Mouse (Mus musculus): Measurements from ENCODE around the gene Ube2d3.
"Not testable (repeated sequence)": the region's sequence is repeated elsewhere in the genome, so short reads cannot be mapped to it uniquely, and the experiment has no call there.

The Ube2d3 gene

DNA sequence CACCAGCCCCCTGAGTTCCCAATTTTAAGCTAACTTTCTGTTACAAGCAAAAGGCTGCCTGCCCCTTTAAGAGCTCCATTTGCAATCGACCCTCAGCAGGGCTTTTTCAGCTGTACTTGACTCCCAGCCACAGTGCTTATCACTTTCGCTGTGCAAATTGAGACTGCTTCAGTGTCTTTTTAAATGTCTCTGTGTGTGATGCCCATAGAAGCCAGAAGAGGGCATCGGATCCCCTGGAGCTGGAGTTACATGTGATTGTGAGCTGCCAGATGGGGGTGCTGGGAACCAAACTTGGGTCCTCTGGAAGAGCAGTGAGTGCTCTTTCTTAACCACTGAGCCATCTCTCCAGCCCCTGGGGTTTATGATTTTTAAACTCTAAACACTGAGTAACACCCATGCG lies 60.0 kb downstream of the Ube2d3 start:
- DNase-seq = not testable (repeated sequence)

GRCm38 (mm10) chr3:135498891-135499290 lies 60.9 kb downstream of the Ube2d3 start:
- no peak for DNase-seq

DNA sequence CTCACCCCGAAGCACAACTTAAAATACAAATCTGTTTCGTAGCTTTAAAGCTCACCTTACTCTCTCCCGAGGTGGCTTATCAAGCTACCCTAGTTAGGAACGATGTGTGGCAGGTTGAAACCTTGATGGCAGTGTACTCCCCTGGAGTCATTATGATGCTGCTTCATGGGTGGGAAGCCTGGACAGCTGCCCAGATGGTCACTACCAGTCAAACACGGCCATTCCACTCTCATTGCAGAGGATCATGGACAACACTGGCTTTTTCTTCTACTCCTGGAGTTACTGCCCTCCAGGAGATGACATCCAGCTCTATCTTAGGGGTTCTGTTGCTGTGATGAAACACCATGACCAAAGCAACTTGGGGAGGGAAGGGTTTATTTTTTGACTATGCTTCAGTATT lies 65.2 kb downstream of the Ube2d3 start:
- no peak for DNase-seq

- no peak for DNase-seq
Measured at GRCm38 (mm10) chr3:135505369-135505909, 67.5 kb downstream of the Ube2d3 start.

DNA sequence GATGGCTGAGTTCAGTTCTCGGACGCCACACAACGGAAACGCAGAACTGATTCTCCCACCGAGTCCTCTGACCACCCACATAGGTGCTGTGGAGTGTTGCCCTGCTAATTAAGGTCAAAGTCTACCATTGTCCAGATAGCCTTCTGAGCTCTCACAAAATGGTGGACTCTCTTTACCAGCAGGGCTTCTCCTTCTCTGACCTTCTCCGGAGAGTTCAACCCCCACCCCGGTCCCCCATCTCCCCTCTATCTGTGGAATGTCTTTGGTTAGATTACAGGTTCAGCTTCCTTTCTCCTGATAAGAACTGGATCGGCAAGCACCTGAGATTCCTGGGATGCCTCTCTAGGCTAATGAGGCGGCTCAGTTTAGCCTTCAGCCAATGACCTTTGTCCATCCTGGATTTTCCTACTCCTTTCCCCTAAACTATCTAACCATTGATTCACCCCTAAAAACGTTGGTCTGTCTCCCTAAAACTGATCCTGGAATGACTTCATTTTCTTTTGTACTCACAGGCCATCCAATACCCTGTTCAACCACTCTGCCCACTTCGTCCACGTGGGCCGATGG lies 68.0 kb downstream of the Ube2d3 start:
- no peak for DNase-seq

- DNase-seq = no peak
Measured at GRCm38 (mm10) chr3:135507506-135507905, 69.6 kb downstream of the Ube2d3 start.

DNA sequence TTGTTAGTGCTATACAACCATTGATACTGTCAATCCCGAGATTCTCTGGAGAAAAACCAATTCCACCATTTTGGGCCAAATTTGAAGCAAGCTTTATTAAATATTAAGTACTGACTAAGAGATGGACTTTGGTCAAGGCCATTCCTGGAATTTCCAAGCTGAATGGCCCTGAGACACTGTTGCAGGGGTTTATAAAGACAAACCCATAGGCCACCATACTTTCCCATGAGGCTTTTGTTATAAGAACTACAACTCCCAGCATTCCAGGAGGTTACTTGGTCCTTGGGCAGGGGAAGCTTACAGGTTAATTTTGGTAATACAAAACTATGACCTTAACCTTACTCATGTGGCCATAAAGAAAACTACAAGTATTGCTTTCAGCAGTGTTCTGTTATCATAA lies 70.2 kb downstream of the Ube2d3 start:
- DNase-seq = no peak

DNA sequence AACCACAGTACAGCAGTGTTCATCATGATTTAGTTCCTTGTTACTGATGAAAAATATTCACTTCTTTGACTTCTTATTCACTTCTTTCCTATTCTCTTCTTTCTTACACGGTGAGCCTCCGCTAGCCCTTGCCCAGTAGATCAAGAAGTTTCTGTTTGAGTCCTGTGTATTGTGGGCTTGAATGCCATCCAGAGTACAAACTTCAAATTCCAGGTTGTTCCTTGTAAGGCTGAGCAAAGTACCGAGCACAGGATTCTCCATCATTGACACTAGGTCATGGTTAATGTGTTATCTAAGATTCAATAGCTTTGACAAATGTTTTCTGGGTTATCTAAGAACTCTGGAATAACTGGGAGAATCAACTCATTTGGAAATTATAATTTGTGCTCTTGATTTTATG lies 72.4 kb downstream of the Ube2d3 start:
- no peak for DNase-seq

DNA sequence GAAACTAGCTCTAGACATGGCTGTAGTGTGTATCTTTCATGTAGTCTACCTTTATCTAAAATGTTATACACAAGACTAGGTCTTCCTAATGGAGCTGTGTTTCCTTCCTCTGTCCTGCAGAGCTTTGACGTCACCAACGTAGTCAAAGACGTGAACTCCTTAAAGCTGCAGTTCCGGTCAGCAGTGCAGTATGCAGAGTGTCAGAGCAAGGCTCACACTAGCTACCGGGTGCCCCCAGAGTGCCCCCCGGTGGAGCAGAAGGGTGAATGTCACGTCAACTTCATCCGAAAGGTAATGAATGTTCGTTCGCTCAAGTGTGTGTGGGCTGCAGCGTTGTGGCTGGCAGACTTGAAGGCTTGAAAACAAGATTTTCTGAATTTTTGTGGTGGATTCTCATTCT lies 73.7 kb downstream of the Ube2d3 start:
- DNase-seq = no peak

- DNase-seq = peak; percentile 14
Measured at GRCm38 (mm10) chr3:135513270-135513669, 75.3 kb downstream of the Ube2d3 start.

DNA sequence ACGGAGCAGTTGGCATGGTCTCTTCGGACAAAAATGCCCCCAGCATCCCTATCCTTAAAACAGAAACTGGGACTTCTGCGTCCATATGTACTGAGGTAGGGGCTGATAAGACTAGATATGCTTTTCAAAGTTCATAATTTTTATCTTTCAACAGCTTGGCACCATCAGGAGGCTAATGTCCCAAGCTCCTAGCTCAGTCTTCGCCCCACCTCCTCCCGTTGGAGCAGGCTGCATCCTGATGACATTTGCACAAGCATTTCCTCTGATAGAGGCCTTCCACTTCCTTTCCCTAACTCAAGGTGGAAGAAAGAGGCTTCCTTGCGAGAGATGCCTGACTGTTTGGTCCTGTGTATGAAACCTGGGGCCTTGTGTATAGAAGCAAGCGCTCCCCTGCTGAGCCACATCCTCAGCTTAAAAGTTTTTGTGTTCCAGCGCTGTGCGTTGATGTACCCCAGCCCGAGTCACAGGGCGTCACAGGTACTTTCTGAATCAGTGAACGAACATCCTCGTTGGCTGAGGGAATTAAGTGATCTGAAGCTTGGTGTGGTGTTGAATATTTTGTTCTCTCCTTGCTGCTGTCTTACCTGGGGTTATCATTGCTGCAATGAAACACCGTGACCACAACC lies 76.0 kb downstream of the Ube2d3 start:
- no peak for DNase-seq

- no peak for DNase-seq
Measured at GRCm38 (mm10) chr3:135515246-135515645, 77.3 kb downstream of the Ube2d3 start.

- no peak for DNase-seq
Measured at GRCm38 (mm10) chr3:135516891-135517290, 78.9 kb downstream of the Ube2d3 start.

All from right cerebral cortex, adult 18-20 months (tissue).